Mouse (Mus musculus) layer of hippocampus, postnatal 10 days (tissue): ENCODE data around the gene Ces2f. TPM values are rescaled to one million over a fixed set of nuclear protein-coding genes. Genes with fewer than 3 reads are reported as not detected.
"Not testable (repeated sequence)": the region's sequence is repeated elsewhere in the genome, so short reads cannot be mapped to it uniquely, and the experiment has no call there.

ENCODE experiments used
- DNase-seq, 2 experiments: peaks; one replicate each; pipeline ENCODE4 v3.0.0; 2021; ENCODE audit warnings: low spot score in 2 of 2
- long read RNA-seq: library from polyadenylated mRNA; stranded (forward); transcript quantifications from one replicate; pipeline ENCODE4 v2.0.0, GENCODE M21; 2023
- total RNA-seq, 2 experiments: library from RNA; stranded (reverse); gene quantifications; 2 replicates each; pipeline ENCODE4 v1.2.3; 2021

Ces2f gene
- not detected for total RNA-seq
- long read RNA-seq: 0 reads

GRCm38 (mm10) chr8:104947056-104947455, at the start of gene Ces2f:
TSS of gene Ces2f (plus strand) at chr8:104947356.
- no peak for DNase-seq

GRCm38 (mm10) chr8:104901746-104902145, 45.4 kb upstream of the Ces2f start:
- DNase-seq: no peak

GRCm38 (mm10) chr8:104907111-104907510, 40.0 kb upstream of the Ces2f start:
- DNase-seq: no peak

GRCm38 (mm10) chr8:104909021-104909420, 38.1 kb upstream of the Ces2f start:
- DNase-seq: peak; percentile 43 to 60

- DNase-seq: not testable (repeated sequence)
Measured at GRCm38 (mm10) chr8:104909651-104910050, 37.5 kb upstream of the Ces2f start.

- no peak for DNase-seq
Measured at GRCm38 (mm10) chr8:104925972-104926596, 21.1 kb upstream of the Ces2f start, which contains the start of gene Ces2e. TSS of gene Ces2e (plus strand) at chr8:104926260.

- no peak for DNase-seq
Measured at GRCm38 (mm10) chr8:104927301-104927700, 19.9 kb upstream of the Ces2f start.

- DNase-seq: no peak
Measured at GRCm38 (mm10) chr8:104944665-104945064, 2.5 kb upstream of the Ces2f start.

GRCm38 (mm10) chr8:104949031-104949430, 1.9 kb downstream of the Ces2f start:
- DNase-seq: no peak

- DNase-seq: no peak
Measured at GRCm38 (mm10) chr8:104961537-104961961, 14.4 kb downstream of the Ces2f start, which contains the start of gene Ces2g. TSS of gene Ces2g (plus strand) at chr8:104961718.

GRCm38 (mm10) chr8:104962229-104962901, 15.2 kb downstream of the Ces2f start:
- no peak for DNase-seq

- DNase-seq: no peak
Measured at GRCm38 (mm10) chr8:104963375-104963894, 16.3 kb downstream of the Ces2f start.

- no peak for DNase-seq
Measured at GRCm38 (mm10) chr8:104984126-104984525, 37.0 kb downstream of the Ces2f start.

GRCm38 (mm10) chr8:104984942-104985341, 37.8 kb downstream of the Ces2f start:
- DNase-seq: no peak

- no peak for DNase-seq
Measured at GRCm38 (mm10) chr8:104998191-104998590, 51.0 kb downstream of the Ces2f start.

- no peak for DNase-seq
Measured at GRCm38 (mm10) chr8:104999183-104999582, 52.0 kb downstream of the Ces2f start.

GRCm38 (mm10) chr8:105000586-105000985, 53.4 kb downstream of the Ces2f start, which contains the start of gene Ces2h:
TSS of gene Ces2h (plus strand) at chr8:105000853.
- no peak for DNase-seq

Other genes with a start within 250 kb of the Ces2f start
- gene Ces2a, start 213.4 kb upstream of the Ces2f start, total RNA-seq: not detected
- gene Ces2b, start 115.8 kb upstream of the Ces2f start, total RNA-seq: under 1 TPM; 0.31 to 0.53 TPM
- not detected for gene Ces2c, start 100.3 kb upstream of the Ces2f start, total RNA-seq
- under 1 TPM in 1 of 2 experiments, not detected in 1; 0.16 TPM for gene Ces2e, start 21.1 kb upstream of the Ces2f start, total RNA-seq
- gene Ces2g, start 14.4 kb downstream of the Ces2f start, total RNA-seq: under 1 TPM; 0.16 to 0.21 TPM
- not detected for gene Ces2h, start 53.5 kb downstream of the Ces2f start, total RNA-seq
- not detected for gene Ces3a, start 101.2 kb downstream of the Ces2f start, total RNA-seq
- gene Ces3b, start 136.4 kb downstream of the Ces2f start, total RNA-seq: not detected
- gene Ces4a, start 184.4 kb downstream of the Ces2f start, total RNA-seq: not detected
- gene Cbfb, start 223.3 kb downstream of the Ces2f start, total RNA-seq: 10 to 100 TPM; 32.1 to 35.7 TPM